In genomic region chr4:63147268-63147667, GRCm38 (mm10) we compare ENCODE assay signal across 28 mouse cellular contexts. TPM values are rescaled to one million over a fixed set of nuclear protein-coding genes. Genes with fewer than 3 reads are reported as not detected.
A peak's percentile ranks its signal among the peaks of the same experiment; 100 is the strongest.
DNase-seq lines count a peak whose midpoint lies in the region; ATAC-seq and TF ChIP-seq lines count a peak whose summit lies in the region.
"Had no signal": no experiment of that assay in that cellular context is flagged by ENCODE, and none has a peak within 500 bp of the region (broad histone marks: within the 10 kb centered on the region; RNA-seq: fewer than 3 reads in every experiment).

No protein-coding gene starts in this region.

- peak; percentile 35; the same call in 1 of the 2 replicates for TF ChIP-seq CTCF in kidney, postnatal 0 days (IDR thresholded peaks at IDR 0.05; ENCODE audit: low read depth)
- TF ChIP-seq CTCF in left cerebral cortex, adult 2 months (IDR thresholded peaks at IDR 0.05), result no peak; the same call in none of the 2 replicates

- DNase-seq in kidney, postnatal 0 days (ENCODE audit: low spot score), result no peak
- no peak for DNase-seq in kidney, adult 18-20 months
- peak; percentile 27 for DNase-seq in thymus, postnatal 4 days
- no peak for DNase-seq in thymus, postnatal 36 days
- DNase-seq in NIH3T3 (ENCODE audit: low read depth), result peak; percentile 20
- no peak for DNase-seq in left cerebral cortex, adult 2 months (ENCODE audit: extremely low spot score in 1 of 2, low spot score in 2 of 2)
- DNase-seq: adrenal gland, postnatal 14 days; cerebellum, adult 11-12 months; cerebellum, postnatal 25 days; heart, postnatal 4 days; kidney, postnatal 4 days; lung, adult 18-20 months; retina, postnatal 1 day; right cerebral cortex, postnatal 4 days had no signal

- H3K9me3 ChIP-seq in kidney, postnatal 0 days (replicated peaks; ENCODE audit: low read length), result no peaks in the 10 kb centered on the region
- no peaks in the 10 kb centered on the region; the same call in 1 of the 2 replicates for H3K9me3 ChIP-seq in heart, embryonic 12.5 days (replicated peaks)

- no peak for ATAC-seq in kidney, postnatal 0 days (replicated peaks; ENCODE audit: low FRiP score, low read depth)
- no peak for ATAC-seq in heart, embryonic 12.5 days (ENCODE audit: insufficient number of reproducible peaks, low FRiP score)
- ATAC-seq: Patski had no signal

- H3K27ac ChIP-seq in kidney, postnatal 0 days, result no peak overlapping the region
- no peak overlapping the region for H3K27ac ChIP-seq in heart, embryonic 12.5 days (ENCODE audit: poor library complexity, severe bottlenecking)
- no peak overlapping the region for H3K27ac ChIP-seq in left cerebral cortex, adult 2 months
- H3K27ac ChIP-seq: limb, embryonic 12.5 days; macrophage had no signal

- no peak overlapping the region for H3K9ac ChIP-seq in kidney, postnatal 0 days (ENCODE audit: low read depth, low read length)
- no peak overlapping the region for H3K9ac ChIP-seq in heart, embryonic 12.5 days
- H3K9ac ChIP-seq: limb, embryonic 12.5 days had no signal

- no peak overlapping the region for H3K4me2 ChIP-seq in kidney, postnatal 0 days (ENCODE audit: low read length)
- no peak overlapping the region for H3K4me2 ChIP-seq in heart, embryonic 12.5 days
- H3K4me2 ChIP-seq: limb, embryonic 12.5 days; midbrain, embryonic 11.5 days had no signal

- intact Hi-C loops in left cerebral cortex, adult 2 months (cut with DNase I), result no loop called here

- no peaks in the 10 kb centered on the region for H3K4me1 ChIP-seq in kidney, postnatal 0 days (replicated peaks; ENCODE audit: insufficient read depth, low read length)
- H3K4me1 ChIP-seq in heart, embryonic 12.5 days (replicated peaks), result no peaks in the 10 kb centered on the region
- H3K4me1 ChIP-seq: limb, embryonic 12.5 days had no signal

- H3K36me3 ChIP-seq in kidney, postnatal 0 days (ENCODE audit: insufficient read depth, low read length), result no peaks in the 10 kb centered on the region
- H3K36me3 ChIP-seq in heart, embryonic 12.5 days, result no peaks in the 10 kb centered on the region
- H3K36me3 ChIP-seq: limb, embryonic 12.5 days had no signal

- no peak overlapping the region for H3K4me3 ChIP-seq in kidney, postnatal 0 days (replicated peaks; ENCODE audit: low read depth, low read length)
- H3K4me3 ChIP-seq in heart, embryonic 12.5 days, result no peak overlapping the region
- H3K4me3 ChIP-seq in left cerebral cortex, adult 2 months, result no peak overlapping the region
- H3K4me3 ChIP-seq: limb, embryonic 12.5 days had no signal

- WGBS in kidney, postnatal 0 days, result 97% methylated on average over 6 of the region's 6 CpGs
- WGBS in heart, embryonic 12.5 days, result 89% methylated on average over 6 of the region's 6 CpGs

- H3K27me3 ChIP-seq in kidney, postnatal 0 days (ENCODE audit: insufficient read depth, low read length), result no peaks in the 10 kb centered on the region
- no peaks in the 10 kb centered on the region for H3K27me3 ChIP-seq in heart, embryonic 12.5 days (replicated peaks)
- H3K27me3 ChIP-seq: limb, embryonic 12.5 days; Patski had no signal

RNA-seq across cellular contexts. Expression of gene Ambp, which starts 7.3 kb away (rescaled TPM):
- polyA plus RNA-seq in kidney, postnatal 0 days (2015; fragmentation: Nextera tagmentation; extraction: Ambion mirVana), result 2.3 and 2.5 TPM in 2 replicates
- polyA plus RNA-seq in heart, embryonic 12.5 days (2016; fragmentation: Nextera tagmentation; extraction: Ambion mirVana), result 1.2 and 8.6 TPM in 2 replicates
- not detected for total RNA-seq in left cerebral cortex, adult 2 months (2021)
- total RNA-seq: gastrocnemius, adult 8-10 months; granulocyte monocyte progenitor cell, adult 5-6 weeks; heart, postnatal 4 days; layer of hippocampus, postnatal 14 days; left cerebral cortex, postnatal 10 days; monocyte, adult 5-6 weeks had no signal
- polyA plus RNA-seq: forebrain, embryonic 11.5 days; heart, embryonic 14.5 days; macrophage; midbrain, embryonic 11.5 days had no signal

RNA-seq across cellular contexts. Expression of gene Kif12, which starts 24.7 kb away (rescaled TPM):
- 98.4 and 108 TPM in 2 replicates for polyA plus RNA-seq in kidney, postnatal 0 days (2015; fragmentation: Nextera tagmentation; extraction: Ambion mirVana)
- polyA plus RNA-seq in heart, embryonic 12.5 days (2016; fragmentation: Nextera tagmentation; extraction: Ambion mirVana), result 0.14 and 0.46 TPM in 2 replicates
- not detected for total RNA-seq in left cerebral cortex, adult 2 months (2021)
- total RNA-seq: adrenal gland, postnatal 14 days; gastrocnemius, adult 8-10 months; granulocyte monocyte progenitor cell, adult 5-6 weeks; heart, postnatal 4 days; layer of hippocampus, postnatal 14 days; left cerebral cortex, postnatal 10 days; monocyte, adult 5-6 weeks had no signal
- polyA plus RNA-seq: forebrain, embryonic 11.5 days; frontal cortex, adult 2 months; macrophage; midbrain, embryonic 11.5 days; neural tube, embryonic 11.5 days had no signal

Comparison
In these comparisons a context has a peak if more than half of its experiments do, and no peak if none do; other contexts are left out.
1. DNase-seq: peak in thymus, postnatal 4 days (single experiment) and NIH3T3 (single experiment); none in kidney, postnatal 0 days (single experiment), kidney, adult 18-20 months (single experiment), thymus, postnatal 36 days (0 of 2) and left cerebral cortex, adult 2 months (0 of 2).
2. RNA of gene Kif12, which starts 24.7 kb away (polyA plus RNA-seq): 98.4 to 108 TPM in kidney, postnatal 0 days; 0.14 to 0.46 TPM in heart, embryonic 12.5 days; every median in the first group is over 10 times any median in the second.